Mouse (Mus musculus) left cerebral cortex, adult 9 months (tissue): ENCODE measurements at regions not wholly inside any gene's neighbourhood (a gene's known extent, or its start where the extent isn't known, plus 50 kb on each side); places are given as distances from the start of the nearest gene placed in this dataset.

ENCODE experiments used
- DNase-seq, 2 experiments: peaks; one replicate each; pipeline ENCODE4 v3.0.0; 2022; ENCODE audit warnings: low spot score in 2 of 2

DNA sequence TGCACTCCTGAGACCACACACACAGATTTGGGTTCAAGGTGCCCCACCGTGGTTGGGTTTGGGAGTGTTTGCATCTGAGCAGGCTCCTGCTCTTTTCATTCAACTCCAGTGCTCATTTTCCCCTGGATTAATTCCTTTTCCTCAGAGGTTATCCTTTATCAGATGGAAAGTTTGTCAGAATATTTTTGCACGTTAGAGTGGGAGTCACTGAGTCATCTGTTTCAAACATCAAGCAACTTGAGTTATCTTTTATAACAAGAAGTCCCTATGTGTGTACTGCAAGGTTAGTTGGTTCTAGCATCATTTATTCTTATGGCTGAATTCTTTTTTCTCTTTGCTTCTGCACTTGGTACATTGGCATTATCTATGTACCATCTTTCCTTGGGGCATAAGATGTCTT, 142.8 kb upstream of the Cxcr4 start:
- no peak for DNase-seq

DNA sequence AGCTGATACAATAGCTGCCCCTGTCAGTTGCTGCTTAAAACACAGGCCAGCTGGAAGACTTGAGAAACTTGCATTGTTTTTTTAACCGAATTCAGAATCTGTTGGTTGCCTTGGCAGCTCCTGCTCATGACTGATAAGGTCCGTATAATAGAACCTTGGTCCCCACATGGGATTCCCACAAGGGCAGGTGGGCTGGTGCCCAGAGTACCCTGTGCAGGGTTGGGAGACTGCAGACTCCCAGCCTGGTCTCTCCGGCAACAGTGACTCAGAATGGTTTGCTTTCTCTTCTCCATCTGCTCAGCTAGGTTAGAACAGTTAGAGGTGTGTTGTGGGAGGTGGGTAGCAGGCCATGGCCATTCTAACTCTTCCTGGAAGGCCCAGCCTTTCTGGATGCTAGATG, 139.4 kb upstream of the Cxcr4 start:
- no peak for DNase-seq

DNA sequence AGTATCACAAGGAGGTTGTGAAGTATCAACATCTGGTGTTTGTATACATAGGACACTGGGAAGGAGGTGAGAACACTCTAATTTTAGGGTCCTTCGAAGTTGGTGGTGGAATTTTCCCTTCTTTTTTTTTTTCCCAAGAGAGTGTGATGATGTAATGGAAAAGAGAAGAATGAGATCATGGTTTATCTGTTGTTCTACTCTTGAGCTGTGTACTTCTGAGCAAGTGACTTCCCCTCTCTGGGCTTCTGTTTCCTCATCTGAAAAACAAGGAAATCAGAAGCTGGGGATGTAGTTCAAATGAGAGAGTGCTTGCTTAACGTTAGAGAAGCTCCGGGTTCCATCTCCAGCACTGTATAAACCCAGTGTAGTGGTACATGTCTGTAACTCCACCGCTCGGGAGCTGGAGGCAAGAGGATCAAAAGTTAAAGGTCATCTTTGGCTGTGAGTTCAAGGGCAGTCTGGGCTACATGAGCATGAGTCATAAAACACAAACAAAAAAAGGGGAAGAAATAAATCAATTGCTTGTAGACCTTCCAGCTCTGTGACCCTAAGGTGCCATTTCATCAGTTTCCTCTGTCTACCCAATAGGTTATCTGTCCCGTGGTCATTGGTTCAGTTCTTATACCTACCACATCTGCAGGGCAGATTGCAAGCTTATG, 132.5 kb upstream of the Cxcr4 start:
- no peak for DNase-seq

DNA sequence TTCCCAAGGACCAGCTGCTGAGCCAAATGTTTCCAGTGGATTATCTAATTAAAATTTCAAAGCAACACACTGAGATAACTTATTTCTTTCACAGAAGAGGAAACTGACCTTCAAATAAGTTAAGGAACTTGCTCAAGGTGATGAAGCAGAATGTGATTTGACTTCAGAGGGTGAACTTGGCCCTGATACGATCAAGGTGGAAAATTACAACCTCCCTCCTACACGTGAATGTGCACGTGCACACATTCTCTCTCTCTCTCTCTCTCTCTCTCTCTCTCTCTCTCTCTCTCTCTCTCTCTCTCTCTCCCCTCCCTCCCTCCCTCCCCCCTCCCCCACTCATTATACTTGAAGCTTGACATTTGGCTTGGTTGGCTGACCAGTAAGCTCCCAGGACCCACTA, 131.8 kb upstream of the Cxcr4 start:
- no peak for DNase-seq

DNA sequence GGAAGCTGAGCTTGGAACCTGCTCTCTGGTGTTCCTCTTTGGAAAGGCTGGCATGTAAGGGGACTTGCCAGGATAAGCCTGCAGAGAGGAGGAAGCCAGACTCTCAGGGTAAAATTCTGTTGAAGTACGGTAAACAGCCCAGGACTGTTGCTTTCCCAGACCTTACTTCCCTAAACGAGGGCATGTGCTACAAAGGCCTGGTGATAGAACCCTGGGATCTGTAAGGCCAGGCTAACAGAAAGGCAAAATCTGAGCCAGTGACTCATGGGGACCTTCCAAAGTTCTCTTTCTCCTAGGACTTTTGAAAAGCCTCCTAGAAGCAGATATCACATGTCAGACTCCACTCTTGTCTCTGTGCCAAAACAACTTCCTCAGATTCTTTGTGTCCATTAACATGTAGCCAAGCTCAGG, 130.0 kb upstream of the Cxcr4 start:
- no peak for DNase-seq

DNA sequence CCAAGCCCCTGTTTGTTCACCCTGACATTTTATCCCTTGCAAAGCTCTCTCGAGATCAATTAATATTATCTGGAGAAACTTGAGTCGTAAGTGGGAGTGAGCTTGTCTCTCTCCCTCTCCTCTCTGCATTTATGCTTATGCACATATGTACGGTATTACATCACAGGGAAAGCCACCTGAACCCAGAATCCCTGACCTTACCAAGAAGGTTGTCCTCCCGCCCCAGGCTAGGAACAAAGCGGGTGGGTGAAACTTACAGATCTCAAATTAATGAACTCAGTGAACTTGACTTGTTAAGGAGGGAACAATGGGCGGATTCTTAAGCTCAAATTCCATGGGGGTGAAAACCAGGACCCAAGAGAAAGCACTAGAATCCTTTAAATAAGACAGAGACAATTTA, 122.8 kb upstream of the Cxcr4 start:
- no peak for DNase-seq

DNA sequence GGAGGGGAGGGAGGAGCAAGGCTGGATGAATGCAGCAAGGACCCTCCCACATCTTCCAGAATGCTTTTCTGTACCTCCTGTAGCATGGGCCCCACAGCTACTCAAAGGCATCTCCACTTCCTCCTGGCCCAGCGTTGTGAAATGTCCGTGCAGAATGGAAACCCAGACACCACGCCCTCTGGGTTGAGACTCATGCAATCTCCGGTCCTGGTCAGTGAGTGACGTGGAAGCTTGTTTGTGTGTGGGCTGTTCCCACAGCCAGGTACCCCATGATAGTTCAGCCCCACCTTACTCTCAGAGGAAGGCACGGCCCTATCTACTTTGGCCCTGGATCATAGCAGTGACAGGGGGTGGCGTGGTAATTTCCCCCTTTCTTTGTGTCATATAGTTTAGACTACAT, 120.8 kb upstream of the Cxcr4 start:
- DNase-seq = peak in 1 of 2 experiments; percentile 6

DNA sequence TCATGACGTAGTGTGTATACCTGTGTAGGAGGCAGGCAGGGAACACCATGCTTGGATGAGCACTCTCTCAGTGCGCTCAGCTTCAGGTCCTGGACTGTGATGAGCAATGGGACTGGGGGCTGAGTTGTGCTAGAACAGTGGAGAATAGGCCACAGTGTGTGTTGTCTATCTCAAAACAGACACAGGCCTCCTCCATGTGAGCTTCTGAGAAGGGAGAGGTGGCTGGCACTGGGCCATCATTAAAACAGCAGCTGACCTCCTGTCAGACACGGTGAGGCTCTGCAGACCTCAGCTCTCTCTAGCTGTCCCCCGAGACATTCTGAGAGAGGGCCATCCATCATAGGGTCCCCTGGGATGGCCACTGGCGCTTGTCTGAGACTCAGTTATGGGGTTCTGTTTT, 119.0 kb upstream of the Cxcr4 start:
- DNase-seq = no peak

DNA sequence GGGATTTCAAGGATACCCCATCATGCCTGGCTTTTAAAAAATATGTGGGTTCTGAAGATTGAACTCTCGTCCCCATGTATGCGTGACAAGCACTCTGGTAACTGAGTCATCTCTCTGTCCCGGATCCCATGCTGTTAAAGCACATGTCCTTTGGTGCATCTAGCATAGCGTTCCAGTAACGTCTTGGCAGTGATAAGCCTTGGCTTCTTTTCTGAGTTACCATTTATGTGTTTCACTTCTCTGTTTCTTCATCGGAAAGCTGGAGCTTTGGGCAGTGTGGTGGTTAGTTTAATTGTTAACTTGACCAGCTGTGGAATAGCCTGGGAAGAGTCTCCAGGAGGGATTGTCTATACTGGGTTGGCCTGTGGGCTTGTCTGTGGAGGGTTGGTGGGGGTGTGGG, 115.7 kb upstream of the Cxcr4 start:
- no peak for DNase-seq

DNA sequence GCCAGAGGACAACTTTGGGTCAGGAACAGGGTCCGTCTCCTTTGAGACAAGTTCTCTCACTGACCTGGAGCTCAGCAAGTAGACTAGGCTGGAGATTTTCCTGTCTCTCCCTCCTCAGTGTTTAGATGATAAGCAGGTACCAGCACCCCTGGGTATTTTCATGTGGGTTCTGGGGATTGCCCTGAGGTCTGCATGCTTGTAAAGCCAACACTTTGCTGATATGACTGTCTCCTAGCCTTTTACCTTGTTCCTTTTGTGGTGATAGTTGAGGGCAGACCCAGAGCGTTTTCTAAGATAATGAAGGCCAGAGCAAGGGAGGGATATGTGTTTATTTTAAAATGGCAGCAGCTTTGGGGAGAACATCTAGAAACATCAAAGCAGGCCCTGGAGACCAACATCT, 114.1 kb upstream of the Cxcr4 start:
- DNase-seq = no peak

DNA sequence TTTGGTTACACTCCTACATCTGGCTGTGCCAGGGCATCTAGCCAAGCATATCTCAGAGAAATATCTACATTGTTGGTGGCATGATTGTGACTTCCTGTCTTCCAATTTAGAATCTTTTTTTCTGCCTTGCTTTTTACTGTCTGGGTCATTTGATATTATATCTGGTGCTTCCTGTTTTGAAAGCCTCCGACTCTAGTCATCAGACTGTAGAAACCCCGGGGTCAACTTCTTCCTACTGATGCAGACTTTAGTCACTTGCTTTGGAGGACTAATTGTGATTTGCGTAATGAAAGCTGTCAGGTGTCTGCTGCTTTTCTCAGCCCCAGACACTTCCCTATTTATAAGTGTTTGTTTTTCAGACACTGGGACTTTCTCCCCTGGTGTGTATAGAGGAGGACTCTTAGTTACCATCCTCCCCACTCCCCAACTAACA, 113.0 kb upstream of the Cxcr4 start:
- no peak for DNase-seq

DNA sequence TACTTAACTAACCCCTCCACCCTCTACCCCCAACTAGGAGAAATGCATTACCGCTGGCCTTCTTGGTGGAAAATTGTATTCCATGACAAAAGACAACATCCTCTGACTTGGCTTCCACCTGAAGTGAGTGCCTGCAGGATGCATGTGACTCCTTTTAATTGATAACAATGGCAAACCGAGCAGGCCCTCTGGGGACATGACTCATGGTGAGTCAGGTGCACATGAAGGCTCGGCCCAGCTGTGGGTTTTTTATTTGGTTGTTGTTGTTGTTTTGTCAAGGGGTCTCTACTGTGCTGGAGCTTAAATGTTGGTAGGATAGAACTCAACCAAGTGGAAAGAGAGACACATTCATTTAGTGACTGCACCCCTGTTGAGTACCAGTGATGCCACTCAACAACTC, 109.2 kb upstream of the Cxcr4 start:
- no peak for DNase-seq

DNA sequence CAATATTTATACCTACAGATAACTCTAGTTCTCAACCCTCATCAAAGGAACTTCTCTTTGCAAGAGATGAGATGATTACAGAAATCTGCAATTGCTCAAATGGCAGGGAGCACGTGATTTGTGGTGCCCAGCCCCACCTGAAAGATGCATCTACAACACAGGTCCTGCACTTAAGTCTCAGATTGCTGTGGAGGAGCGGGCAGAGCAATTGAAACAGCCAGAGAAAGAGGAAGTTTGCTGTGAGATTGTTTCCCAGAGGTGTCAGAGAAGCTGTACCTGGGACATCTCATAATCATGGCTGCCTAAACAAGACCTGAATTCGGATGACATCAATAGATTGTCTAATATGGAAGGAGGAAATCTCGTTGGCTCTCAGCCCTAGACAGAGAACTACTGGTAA, 105.9 kb upstream of the Cxcr4 start:
- no peak for DNase-seq

DNA sequence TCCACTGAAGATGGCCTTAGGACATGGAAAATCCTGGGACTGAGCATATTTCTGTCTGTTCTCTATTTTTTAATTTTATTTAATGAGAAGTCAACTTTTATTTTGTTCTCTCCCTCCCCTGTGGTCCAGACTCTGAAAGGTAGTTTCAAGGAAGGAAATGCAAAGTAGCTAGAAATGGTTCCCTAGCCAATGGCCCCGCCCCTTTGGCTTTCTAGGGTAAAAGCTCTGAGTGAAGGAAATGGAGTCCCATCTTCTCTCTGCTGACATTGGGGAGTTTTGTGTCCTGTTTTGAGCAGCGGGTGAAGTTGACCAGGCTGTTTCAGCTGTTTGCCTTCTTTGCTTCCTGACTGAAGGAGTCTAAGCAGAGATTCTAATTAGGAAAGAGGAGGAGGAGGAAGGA, 103.8 kb upstream of the Cxcr4 start:
- DNase-seq = no peak

DNA sequence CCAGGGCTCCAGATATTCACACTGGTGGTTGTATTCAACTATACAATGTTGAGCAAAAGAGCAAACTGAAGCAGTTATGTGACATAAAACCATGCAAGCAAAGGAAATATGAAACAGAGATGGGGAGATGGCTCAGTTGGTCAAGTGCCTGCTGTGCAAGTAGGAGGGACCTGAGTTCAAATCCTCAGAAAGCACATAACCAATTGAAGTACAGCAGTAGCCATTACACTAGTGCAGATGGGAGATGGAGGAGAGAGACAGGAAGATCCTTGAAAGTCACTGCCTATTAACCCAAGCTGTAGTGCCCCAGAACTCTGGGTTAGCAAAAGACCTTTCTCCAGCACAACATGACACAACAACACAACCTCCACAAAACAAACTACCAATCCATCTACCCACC, 100.7 kb upstream of the Cxcr4 start:
- DNase-seq = no peak

DNA sequence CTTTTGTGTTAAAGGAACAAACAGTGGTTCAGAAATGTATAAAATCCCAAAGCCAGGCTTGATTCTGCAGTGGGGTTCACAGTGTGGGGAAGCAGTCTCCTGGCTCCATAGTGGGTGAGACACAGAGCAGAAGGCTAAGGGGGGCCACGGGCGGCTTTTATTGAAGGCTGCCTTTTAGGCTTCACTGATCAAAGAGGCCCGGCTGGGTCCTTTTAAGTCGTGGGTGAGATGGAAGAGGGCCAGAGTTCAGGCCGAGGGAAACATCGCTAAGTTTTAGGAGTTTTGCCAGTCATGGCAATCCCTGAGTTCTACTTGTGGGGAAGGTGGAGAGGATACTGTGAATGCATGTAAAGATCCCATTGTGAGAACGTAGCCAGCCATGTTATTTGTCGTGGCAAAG, 100.2 kb upstream of the Cxcr4 start:
- DNase-seq = no peak

DNA sequence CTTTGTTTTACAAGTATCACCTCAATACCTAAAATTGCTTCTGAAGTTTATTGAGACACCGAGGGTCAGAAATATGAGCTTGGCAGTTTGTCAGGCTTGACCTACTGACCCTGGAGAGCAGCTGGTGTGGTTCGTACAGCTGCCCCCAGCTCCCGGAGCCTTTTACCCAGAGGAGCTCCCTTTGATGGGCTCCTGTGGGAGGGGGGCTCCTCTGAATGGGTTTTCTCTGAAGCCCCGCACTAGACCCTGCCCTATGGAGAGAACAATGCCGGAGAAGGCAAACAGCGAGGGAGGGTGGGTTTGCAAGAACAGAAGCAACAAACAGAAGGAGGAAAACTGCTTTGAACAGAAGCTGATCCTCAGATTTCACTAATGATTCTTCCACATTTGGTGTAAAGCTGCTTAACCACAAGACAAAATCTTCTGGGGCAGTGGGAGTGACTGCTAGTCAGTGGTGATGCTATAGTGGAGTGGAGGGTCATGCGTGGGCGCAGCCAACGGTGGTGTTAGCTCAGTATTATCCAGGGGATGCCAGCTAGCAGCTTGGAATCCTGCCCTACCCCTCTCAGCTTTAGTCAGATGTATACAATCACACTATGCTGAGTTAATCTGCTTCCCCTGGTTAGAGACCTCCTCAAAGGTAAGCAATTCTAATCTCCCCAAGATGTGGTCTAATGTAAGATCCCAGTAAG, 95.3 kb upstream of the Cxcr4 start:
- no peak for DNase-seq

DNA sequence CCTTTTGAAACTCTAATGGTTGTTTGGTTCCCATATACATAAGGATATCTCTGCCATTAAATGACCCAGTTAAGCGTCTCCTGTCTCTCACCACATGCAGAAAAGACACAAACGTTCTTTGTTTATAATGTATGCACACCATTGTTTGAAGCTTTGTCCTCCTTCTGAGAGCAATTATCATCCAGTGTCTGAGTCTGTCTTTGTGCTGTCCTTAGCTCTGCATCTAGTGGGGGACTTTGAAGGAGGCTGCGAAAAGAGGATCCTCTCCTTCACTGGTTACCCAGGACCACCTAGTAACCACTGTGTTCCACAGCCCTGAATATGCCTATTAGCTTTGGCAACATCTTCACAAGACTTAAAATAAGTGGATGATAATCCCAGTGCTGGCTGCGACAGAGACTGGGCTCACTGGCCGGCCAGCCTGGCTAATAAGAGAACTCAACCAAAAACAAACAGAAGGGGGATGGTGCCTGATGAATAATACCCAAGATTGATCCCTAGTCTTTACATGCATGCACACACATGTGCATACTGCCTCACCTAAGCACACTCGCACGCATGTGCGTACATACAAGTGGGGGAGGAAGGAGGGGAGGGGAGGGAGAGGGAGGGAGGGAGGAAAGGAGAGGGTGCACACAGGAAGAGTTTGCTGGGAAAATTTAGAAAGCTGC, 93.5 kb upstream of the Cxcr4 start:
- DNase-seq = no peak

DNA sequence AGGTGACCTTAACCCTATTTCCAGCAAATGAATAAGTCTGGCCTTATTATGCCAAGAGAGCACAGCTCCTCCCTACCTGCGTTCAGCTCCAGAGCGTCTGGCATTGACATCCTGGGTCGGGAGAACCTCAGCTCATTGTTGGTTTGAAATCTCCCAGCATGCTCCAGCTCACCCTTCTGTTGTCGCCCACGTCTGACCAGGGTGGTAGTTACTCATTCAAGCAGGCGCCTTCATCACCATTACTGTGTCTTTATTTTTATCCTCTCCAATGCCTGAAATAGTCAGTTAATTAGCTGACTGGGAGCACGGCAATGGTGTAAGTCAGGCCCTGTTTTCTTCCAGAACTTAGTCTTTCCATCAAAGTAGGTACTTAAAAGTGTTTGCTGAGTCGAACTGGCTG, 90.8 kb upstream of the Cxcr4 start:
- DNase-seq = peak; percentile 11 to 40

DNA sequence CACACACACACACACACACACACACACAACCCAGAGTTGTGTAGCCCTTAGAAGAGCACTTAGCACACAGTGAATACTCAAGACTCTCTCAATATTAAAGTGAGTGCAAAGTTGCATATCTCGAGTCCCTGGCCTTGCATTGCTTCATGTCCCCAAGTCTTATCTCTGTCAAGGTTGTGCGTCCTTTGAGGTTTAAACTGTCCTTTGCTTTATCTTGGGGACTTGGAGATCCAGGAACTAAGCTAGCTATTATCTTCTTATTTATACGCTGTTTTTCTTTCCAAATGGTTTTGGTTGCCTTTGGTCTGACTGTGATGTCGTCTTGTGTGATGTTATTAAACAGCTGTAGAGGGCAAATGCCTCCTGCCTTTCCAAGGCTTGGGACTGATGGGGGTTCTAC, 89.2 kb upstream of the Cxcr4 start:
- DNase-seq = no peak

DNA sequence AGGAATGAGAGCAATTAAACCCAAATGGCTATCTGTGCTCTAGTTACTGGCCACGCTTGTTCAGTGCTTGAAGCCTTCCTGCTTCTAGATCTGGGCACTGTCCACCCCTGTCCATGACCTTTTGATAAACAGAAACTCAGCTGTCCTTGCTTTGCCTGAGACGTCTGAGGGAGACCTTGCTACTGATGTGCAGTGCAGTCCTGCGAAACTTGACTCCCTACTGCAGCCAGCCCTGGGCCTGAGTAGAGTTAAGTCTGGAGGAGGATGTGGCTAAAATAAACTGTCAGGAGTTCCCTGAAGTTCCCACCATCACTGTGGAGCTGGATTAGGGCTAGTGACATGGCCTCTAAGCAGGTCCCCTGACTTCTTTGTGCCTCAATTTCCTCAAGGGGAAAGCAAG, 88.4 kb upstream of the Cxcr4 start:
- no peak for DNase-seq

DNA sequence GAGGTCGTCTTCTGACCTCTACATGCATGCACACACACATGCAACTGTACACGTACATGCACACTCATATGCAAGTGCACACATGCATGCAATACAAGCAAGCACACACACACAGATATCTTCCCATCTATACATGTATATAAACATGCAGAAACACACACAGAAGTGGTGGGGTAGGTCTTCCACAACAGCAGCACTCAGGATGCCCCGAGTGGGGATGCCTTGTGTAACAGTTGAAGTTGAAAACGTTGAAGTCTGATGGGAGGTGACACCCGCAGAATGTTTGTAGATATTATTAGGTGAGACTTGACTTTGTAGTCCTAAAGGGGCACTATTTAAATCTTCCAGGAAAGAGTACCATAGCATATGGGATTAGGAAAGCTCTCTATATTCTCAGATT, 87.9 kb upstream of the Cxcr4 start:
- no peak for DNase-seq
